Mouse (Mus musculus) ES-CJ7 (cell line): ENCODE measurements around the gene Npw.

ENCODE experiments used
- DNase-seq: peaks from one replicate; pipeline ENCODE4 v3.0.0; 2011; ENCODE audit warnings: low read depth, low spot score

Npw gene

DNA sequence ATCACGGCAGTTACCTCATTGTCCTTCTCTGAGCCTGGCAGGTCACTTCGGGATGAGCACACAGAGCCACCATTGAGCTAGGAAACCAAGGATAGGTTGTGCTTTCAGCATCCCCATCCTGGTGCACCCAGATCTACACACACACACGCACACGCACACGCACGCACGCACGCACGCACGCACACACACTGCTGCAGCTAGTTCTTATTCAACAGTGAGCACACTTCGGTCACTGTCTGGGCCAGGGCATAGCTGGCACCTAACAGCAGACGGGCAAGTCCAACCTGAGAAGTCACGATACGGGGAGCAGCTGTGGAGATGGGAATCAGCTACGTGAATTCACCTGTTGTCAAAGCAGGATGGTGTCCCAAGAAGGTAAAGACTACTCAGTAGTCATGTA, 17.7 kb downstream of the Npw start:
- no peak for DNase-seq

DNA sequence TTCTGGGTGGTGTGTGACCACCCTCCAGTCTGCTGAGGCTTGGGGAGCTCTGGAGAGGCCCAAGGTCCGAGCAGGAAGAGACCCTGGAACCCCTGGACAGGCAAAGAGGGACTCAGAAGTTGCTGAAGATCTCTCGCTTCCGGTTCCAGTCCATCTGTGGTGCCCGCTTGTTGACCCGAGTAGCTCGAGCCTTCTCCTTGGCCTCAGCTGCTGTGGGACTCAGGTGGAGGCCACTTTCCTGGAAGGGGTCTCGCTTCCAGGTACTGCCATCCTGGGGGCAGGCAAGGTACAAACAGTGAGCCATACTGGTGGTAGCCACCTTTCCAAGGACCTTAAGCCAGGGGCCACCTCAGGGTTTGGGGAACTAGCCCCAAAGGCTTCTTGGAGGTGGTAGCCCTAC, 18.1 kb downstream of the Npw start:
- no peak for DNase-seq

DNA sequence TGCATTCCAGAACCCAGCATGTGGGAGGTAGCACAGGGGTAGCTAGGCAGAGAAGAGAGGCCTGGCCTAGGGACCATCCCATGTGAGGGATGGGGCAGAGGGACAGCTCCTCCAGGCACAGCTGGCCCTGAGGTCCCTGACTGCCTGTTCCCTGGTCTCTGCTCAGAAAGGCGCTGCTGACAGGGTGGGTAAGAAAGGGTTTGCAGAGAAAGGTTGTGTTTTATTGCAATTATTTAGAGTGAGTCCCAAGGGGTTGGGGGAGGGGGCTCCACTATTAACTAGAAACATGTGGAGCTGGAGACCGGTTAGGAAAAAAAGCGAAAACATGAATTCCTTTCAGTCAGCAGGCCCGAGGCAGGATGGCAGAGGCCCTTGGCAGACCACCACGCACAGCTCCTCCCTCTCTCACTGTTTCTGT, 18.7 kb downstream of the Npw start:
- no peak for DNase-seq

DNA sequence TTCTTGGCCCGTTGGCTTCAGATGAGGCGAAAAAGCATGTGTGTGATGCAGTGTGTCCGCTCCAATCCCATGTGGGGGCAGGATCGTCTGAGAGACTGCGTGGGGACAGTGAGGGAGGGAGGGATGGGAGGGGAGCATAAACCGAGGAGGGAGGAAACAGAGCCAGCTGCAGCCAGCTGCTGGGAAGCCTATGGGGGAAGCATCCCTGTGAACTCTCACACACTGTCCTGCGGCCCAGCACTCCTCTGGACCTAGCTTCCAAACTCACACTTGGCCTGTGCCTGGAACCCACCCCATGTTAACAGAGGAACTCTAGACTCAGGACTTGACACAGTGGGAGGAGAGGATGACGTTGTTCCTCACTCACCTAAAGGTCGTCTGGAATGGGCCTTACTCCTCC, 19.4 kb downstream of the Npw start:
- DNase-seq = no peak

DNA sequence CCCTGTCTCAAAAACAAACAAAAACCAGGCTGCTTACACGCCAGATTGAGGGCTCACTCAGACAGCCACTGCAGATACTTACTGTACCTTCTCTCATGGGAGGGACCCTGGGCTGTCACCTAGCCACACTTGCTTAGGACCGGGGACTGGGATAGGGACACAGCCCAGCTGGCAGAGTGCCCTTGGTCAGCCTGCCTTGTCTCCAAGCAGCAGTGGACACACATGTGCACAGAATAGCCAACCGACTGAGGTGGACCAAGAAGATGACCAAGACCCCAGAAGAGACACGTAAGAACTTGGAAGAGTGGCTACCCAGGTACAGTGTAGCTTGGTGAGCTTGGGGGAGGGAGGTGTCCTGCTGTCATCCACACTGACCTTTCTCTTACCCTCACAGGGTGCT, 20.0 kb downstream of the Npw start:
- DNase-seq = no peak

DNA sequence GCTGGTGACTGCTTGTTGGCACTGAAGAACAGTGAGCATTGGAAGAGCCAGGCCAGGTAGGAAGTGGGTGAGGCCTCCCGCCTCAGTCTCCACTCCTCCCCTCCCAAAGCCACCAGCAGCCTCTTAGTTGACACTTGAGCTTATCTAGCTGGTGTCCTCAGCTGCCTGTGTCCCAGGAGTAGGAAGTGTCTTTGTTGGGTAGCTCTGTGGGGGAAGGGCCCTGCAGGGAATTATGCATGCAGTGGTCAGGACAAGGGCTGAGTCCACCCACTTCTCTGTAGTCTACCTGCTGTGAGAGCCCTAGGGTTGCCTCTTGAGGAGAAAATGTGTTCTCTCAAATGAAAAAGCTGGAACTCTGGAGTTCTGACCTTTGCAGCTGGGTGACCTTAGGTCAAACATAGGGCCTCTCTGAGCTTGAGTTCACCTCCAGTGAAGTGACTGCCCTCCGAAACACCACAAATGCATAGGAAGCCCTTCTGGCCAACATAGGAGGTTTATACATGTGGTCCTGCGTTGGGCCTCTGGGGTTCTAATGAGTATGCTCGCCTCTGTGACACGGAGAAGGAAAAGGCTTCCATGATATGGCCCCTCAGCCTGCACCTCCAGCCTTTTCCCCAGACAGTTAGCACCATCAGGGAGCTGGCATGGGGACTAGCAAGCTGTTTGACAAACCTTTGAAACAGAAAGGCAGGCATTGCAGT, 21.3 kb downstream of the Npw start:
- peak; percentile 64 for DNase-seq

DNA sequence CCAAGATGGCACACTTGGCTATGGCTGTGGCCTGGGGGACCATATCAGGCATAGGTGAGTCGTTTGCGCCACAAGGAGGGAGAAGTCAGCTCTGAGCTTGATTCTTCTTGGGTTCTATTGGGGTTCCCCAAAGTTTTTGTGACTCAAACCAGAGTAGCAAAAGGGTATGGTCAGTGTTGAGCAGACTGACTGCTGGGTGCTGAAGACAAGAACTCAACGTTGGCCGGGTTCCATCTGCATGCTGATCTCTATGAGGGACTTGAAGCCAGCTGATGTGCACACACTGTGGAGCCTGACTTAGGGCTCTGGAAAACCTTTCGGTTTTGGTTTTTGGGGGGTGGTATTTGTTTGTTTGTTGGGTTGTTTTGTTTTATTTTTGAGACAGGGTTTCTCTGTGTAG, 22.6 kb downstream of the Npw start:
- DNase-seq = no peak

DNA sequence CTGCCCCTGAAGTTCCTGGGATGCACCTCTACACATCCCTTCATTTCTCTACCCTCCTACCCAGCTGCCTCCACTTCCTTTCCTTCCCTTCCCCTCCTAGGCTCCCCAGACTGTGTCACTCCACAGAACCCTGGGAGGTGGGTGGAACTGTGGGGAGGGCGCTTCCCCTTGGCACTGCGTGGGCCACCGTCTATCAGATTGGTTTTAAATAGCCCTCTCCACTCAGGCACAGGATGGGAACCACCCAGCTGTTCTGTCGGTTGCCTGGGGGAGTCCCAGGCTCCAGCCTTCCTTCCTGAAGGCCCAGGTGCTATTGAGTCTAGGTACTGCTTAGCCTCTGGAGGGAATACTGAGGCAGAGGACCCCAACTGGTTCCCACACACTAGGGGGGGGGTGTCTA, 23.2 kb downstream of the Npw start:
- DNase-seq = no peak

DNA sequence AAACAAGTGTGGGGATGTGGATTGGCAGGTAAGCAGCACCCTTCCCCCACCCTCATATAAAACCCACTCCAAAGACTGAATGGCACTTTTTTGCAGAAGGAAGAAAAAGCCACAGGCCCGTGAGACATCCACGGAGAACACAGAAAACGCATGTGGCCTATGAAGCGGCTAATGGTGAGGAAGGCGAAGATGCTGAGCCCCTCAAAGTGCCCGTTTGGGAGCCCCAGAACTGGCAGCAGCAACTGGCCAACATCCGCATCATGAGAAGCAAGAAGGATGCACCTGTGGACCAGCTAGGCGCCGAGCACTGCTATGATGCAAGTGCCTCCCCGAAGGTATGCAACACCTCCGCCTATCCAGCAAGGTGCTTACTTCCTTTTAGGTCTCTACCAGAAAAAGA, 24.4 kb downstream of the Npw start:
- DNase-seq = no peak

DNA sequence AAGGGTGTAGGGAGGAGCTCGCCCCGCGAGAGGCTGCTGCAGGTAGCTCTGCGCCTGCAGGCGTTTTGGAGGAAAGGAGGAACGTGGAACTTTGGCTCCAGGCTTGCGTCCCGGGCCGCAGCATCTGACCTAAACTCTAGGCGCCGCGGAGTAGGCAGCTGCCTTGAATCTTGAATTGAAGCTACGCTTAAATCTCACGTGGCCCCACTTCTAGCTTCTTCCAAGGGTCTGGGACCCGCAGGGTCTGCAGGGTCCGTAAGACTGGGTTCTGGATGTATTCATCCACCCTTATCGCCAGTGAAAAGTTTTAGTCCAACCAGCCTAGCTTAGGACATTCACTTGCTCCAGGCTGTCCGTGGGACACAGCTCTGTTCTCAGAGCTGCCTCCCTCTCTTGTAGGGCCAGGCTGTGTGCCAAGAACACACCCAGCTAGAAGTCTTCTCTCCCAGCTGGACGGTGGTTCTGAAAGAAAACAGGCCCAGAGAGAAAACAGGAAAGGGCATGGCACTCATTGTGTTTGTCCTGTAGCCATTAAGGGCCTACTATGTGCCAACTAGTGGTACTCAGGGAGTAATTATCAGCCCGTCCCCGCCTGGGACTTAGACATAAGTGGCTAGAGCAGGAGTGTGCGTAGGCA, 25.3 kb downstream of the Npw start:
- no peak for DNase-seq

DNA sequence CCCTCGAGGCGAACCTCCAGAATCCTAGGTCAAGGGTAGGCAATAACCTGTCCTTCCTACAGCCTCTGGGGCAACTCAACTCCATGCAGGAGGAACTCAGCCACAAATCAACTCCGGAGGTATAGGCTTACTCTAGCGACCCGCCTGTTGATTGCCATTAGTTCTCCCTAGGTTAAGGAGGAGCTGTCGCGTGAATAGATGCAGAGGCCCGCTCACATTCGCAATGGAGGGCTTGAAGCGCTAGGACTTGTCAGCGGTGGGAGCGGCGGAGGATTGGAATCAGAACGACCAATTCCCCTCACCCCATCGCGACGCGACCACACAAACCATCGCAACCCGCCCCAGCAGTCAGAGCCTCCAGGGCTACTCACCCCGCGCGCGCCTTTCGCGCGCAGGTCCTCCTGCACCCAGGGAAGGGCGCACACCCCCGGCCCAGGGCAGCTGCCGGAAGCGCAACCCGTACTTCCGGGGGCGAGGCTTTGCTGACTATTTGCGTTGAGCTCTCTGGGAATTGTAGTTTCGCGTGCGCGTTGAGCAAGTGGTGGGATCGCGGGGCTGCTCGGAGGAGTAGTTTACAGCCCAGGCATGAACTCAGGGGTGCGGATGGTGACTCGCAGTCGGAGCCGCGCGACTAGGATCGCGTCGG, 26.0 kb downstream of the Npw start, which contains the start of the genes Tsc2 and Nthl1:
Gene Tsc2 (minus strand): TSS at position 464 of the 646 bp plus-strand sequence.
Gene Nthl1 (plus strand): TSS at position 514 of the 646 bp plus-strand sequence.
- peak; percentile 92 for DNase-seq

DNA sequence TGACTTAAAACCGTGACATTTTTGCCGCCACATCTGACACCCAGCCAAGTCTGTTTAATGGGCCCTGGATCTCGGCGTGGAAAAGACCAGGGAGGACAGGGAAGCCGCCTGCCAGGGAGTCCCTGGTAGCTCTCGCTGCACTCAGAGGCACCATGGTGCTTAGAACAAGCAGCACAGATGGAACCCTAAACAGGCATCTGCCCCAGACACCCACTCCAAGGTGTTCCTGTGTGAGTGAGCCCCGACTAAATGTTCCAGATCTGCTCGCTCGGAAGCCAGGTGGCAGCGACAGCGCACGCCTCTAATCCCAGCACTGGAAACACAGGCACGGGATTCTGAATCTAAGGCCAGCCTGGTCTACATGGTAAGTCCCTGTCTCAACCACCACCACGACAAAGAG, 28.2 kb downstream of the Npw start:
- DNase-seq = no peak

DNA sequence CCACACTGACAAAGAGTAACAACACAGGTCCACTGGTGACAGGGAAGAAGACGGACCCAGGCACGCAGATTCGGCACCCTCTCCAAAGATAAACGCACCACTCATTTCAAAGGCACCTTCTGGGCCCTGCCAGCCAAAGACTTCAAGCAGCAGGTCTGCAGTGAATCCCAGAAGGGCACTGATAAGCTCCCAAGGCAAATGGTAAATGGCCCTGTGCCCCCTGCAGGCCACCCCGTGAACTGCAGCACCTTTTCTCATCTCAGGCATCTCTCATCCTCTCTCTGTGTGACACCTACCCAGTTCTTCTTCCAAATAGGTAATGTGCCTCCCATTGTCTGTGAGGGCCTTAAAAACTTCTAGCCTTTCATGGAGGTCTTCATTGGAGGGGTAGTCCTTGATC, 29.6 kb downstream of the Npw start:
- DNase-seq = peak; percentile 68

DNA sequence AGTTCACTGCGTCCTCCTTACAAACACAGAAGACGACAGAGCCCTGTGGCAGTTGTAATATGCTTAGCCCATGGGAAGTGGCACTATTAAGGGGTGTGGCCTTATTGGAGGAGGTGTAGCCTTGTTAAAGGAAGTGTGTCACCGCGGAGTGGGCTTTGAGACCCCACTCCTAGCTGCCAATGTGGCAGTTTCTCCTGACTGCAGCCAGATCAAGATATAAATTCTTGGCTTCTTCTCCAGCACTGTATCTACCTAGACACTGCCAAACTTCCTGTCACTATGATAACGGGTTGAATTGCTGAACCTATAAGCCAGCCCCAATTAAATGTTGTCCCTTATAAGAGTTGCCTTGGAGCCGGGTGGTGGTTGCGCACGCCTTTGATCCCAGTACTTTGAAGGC, 32.8 kb downstream of the Npw start:
- DNase-seq = no peak

DNA sequence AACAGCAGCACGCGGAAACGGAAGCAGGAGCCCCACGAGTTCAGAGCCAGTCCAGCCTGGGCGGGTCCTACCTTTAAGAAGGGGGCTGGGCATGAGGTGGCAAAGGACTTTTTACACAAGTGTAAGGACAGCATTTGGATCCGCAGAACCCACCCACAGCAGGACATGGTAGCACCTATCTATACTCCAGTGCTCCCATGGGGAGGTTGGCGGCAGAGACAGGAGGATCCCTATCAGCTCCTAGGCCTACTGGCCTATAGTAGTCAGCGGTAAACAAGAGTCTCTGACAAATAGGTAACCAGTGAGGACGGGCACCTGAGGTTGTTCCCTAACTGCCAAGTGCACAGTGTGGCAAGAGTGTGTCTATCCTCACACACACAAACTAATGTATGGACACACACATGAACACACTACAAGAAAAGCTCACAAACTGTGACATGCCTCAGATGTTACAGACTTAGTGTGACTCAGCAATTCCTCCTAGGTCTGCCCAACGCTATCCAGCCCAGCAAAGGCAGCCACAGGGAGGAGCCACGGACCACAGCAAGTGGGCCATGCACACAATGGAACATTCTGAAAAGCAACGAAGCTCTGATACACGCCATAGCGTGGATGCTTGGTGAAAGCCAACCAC, 40.6 kb downstream of the Npw start:
- DNase-seq = peak; percentile 35

DNA sequence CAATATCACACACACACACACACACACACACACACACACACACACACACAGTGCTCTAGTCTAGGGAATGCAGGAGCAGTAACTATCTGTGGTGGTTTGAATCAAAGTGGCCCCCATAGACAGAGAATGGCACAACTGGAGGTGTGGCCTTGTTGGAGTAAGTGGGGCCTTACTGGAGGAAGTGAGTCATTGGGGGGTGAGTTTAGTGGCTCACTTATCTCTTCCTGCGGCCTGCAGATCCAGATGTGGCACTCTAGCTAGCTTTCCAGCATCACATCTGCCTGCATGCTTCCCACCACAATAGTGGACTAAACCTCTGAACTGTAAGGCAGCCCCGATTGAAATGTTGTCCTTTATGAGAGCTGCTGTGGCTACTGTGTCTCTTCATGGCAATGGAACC, 47.5 kb downstream of the Npw start:
- DNase-seq = no peak

DNA sequence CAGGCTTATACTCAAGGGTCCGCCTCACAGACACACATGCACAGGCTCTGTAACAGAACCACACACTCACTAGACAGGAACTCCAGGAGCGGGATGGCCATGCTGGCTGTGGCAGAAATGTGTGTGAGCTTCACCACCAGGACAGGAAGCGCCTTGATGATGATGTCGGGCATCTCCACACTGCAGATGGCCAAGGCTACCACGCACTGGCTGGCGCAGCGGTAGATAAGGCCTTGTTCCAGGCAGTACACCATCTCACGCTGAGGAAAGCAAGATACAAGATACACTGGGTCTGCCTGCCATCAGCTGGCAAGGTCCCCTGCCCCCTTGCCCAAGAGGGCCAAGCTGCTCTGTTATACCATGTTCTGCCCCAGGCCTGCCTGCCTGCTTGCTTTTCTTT, 49.4 kb downstream of the Npw start:
- no peak for DNase-seq

DNA sequence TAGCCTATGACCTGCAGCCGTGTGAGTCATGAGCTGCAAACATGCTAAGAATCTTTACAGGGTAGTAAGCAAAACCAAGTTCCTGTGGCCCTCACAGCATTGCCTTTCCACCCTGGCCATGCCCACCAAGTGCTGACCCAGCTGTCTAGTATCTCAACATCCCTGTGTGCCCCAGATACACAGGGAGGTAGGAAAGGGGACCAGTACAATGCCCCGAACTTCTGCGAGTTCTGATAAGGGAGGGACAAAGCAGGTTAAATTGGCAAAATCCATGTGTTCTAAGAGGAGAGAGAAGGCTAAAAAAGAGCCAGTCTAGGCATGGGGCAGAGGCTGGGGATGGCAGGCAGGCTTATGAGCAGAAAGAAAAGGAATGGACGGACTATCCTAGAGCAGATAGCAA, 49.9 kb downstream of the Npw start:
- DNase-seq = no peak
